Mouse (Mus musculus): ENCODE measurements around the gene Tnfrsf18. TPM values are rescaled to one million over a fixed set of nuclear protein-coding genes. Genes with fewer than 3 reads are reported as not detected.

Gene Tnfrsf18
- total RNA-seq, 2 experiments from 2014 or later = 0.34 TPM; not detected in 1

GRCm38 (mm10) chr4:156031593-156032391 is 5.8 kb downstream of the Tnfrsf18 start:
- DNase-seq (ENCODE audit: low spot score) = peak; percentile 77
- intact Hi-C loops (cut with DNase I) = loop anchor here (2.0 kb wide), 1 partner anchor 77 kb away; the partner anchor contains the start of gene 9430015G10Rik

- no peak for DNase-seq (ENCODE audit: low spot score)
- intact Hi-C loops (cut with DNase I) = loop anchor here (2.0 kb wide), 1 partner anchor 76 kb away; the partner anchor contains the start of gene 9430015G10Rik
Observed at GRCm38 (mm10) chr4:156032856-156033255, 6.9 kb downstream of the Tnfrsf18 start.

- intact Hi-C loops (cut with DNase I) = loop anchor here (2.0 kb wide), 1 partner anchor 75 kb away; the partner anchor contains the start of gene 9430015G10Rik
- no peak for DNase-seq (ENCODE audit: low spot score)
Observed at GRCm38 (mm10) chr4:156033476-156034119, 7.6 kb downstream of the Tnfrsf18 start.

- DNase-seq (ENCODE audit: low spot score) = no peak
- intact Hi-C loops (cut with DNase I) = no loop called here
Observed at GRCm38 (mm10) chr4:156034301-156034700, 8.3 kb downstream of the Tnfrsf18 start.

GRCm38 (mm10) chr4:156034901-156035300 is 8.9 kb downstream of the Tnfrsf18 start:
- intact Hi-C loops (cut with DNase I) = no loop called here
- no peak for DNase-seq (ENCODE audit: low spot score)

- no peak for DNase-seq (ENCODE audit: low spot score)
- intact Hi-C loops (cut with DNase I) = no loop called here
Observed at GRCm38 (mm10) chr4:156044754-156045153, 18.8 kb downstream of the Tnfrsf18 start.

- DNase-seq (ENCODE audit: low spot score) = no peak
- intact Hi-C loops (cut with DNase I) = no loop called here
Observed at GRCm38 (mm10) chr4:156049779-156050178, 23.8 kb downstream of the Tnfrsf18 start.

- intact Hi-C loops (cut with DNase I) = no loop called here
- no peak for DNase-seq (ENCODE audit: low spot score)
Observed at GRCm38 (mm10) chr4:156050391-156050980, 24.5 kb downstream of the Tnfrsf18 start.

- DNase-seq (ENCODE audit: low spot score) = no peak
Observed at GRCm38 (mm10) chr4:156053113-156053512, 27.1 kb downstream of the Tnfrsf18 start.

GRCm38 (mm10) chr4:156054130-156054529 is 28.2 kb downstream of the Tnfrsf18 start:
- DNase-seq (ENCODE audit: low spot score) = no peak
- intact Hi-C loops (cut with DNase I) = no loop called here

More at GRCm38 (mm10) chr4:156053113-156053512, 27.1 kb downstream of the Tnfrsf18 start:
- intact Hi-C loops (cut with DNase I) = no loop called here

- intact Hi-C loops (cut with DNase I) = no loop called here
- no peak for DNase-seq (ENCODE audit: low spot score)
Observed at GRCm38 (mm10) chr4:156054606-156055005, 28.6 kb downstream of the Tnfrsf18 start.

GRCm38 (mm10) chr4:156055173-156055572 is 29.2 kb downstream of the Tnfrsf18 start:
- intact Hi-C loops (cut with DNase I) = no loop called here
- no peak for DNase-seq (ENCODE audit: low spot score)

- no peak for DNase-seq (ENCODE audit: low spot score)
- intact Hi-C loops (cut with DNase I) = no loop called here
Observed at GRCm38 (mm10) chr4:156057702-156058101, 31.7 kb downstream of the Tnfrsf18 start.

- DNase-seq (ENCODE audit: low spot score) = no peak
- intact Hi-C loops (cut with DNase I) = no loop called here
Observed at GRCm38 (mm10) chr4:156058826-156059225, 32.9 kb downstream of the Tnfrsf18 start.

- no peak for DNase-seq (ENCODE audit: low spot score)
- intact Hi-C loops (cut with DNase I) = no loop called here
Observed at GRCm38 (mm10) chr4:156059261-156059660, 33.3 kb downstream of the Tnfrsf18 start, which contains the start of gene Ttll10. Gene Ttll10, minus strand, starts transcription at chr4:156059414.

- intact Hi-C loops (cut with DNase I) = no loop called here
Observed at GRCm38 (mm10) chr4:156059713-156060112, 33.7 kb downstream of the Tnfrsf18 start.

GRCm38 (mm10) chr4:156063861-156064509 is 38.0 kb downstream of the Tnfrsf18 start:
- DNase-seq (ENCODE audit: low spot score) = no peak
- intact Hi-C loops (cut with DNase I) = no loop called here

More at GRCm38 (mm10) chr4:156059713-156060112, 33.7 kb downstream of the Tnfrsf18 start:
- DNase-seq (ENCODE audit: low spot score) = no peak

GRCm38 (mm10) chr4:156064510-156064897 is 38.5 kb downstream of the Tnfrsf18 start:
- intact Hi-C loops (cut with DNase I) = no loop called here
- no peak for DNase-seq (ENCODE audit: low spot score)

GRCm38 (mm10) chr4:156065156-156065894 is 39.4 kb downstream of the Tnfrsf18 start:
- DNase-seq (ENCODE audit: low spot score) = no peak
- intact Hi-C loops (cut with DNase I) = no loop called here
